Mouse (Mus musculus) limb, embryonic 15.5 days (tissue): Measurements from ENCODE around the gene Samd5. TPM values are rescaled to one million over a fixed set of nuclear protein-coding genes. Genes with fewer than 3 reads are reported as not detected.

Experiments used
- ATAC-seq: fragments of 200-750 bp; cut with Nextera tagmentation; 2 replicates; pipeline ENCODE4 v1.8.0; 2017; ENCODE audit warnings: low read depth, moderate TSS enrichment; ENCODE audit not compliant: insufficient number of reproducible peaks, low FRiP score, low TSS enrichment
- H3K27ac ChIP-seq: fragments of 300-500 bp; sonication (generic); 2 replicates; pipeline ENCODE4 v1.5.1; 2015; ENCODE audit warnings: moderate library complexity, mild to moderate bottlenecking, inconsistent platforms
- H3K27me3 ChIP-seq: fragments of 300-500 bp; sonication (generic); 2 replicates; pipeline ENCODE4 v1.6.1; 2015; ENCODE audit warnings: inconsistent platforms
- H3K36me3 ChIP-seq: fragments of 300-500 bp; sonication (generic); 2 replicates; pipeline ENCODE4 v1.6.1; 2015; ENCODE audit warnings: inconsistent platforms
- H3K4me1 ChIP-seq: fragments of 300-500 bp; sonication (generic); 2 replicates; pipeline ENCODE4 v1.6.1; 2015; ENCODE audit warnings: inconsistent platforms
- H3K4me2 ChIP-seq: fragments of 300-500 bp; sonication (generic); 2 replicates; pipeline ENCODE4 v1.6.1; 2015; ENCODE audit warnings: mild to moderate bottlenecking, inconsistent platforms
- H3K4me3 ChIP-seq: fragments of 300-500 bp; sonication (generic); 2 replicates; pipeline ENCODE4 v1.5.1; 2015; ENCODE audit warnings: mild to moderate bottlenecking, inconsistent platforms
- H3K9ac ChIP-seq: fragments of 300-500 bp; sonication (generic); 2 replicates; pipeline ENCODE4 v1.6.1; 2015; ENCODE audit warnings: inconsistent platforms
- H3K9me3 ChIP-seq: fragments of 300-500 bp; sonication (generic); 2 replicates; pipeline ENCODE4 v1.6.1; 2016; ENCODE audit warnings: inconsistent platforms
- WGBS: fragments of 180-500 bp; shearing (Covaris S2); methylation state at CpG from one replicate; pipeline ENCODE4 v1.1.7; 2015; 5-methylcytosine and 5-hydroxymethylcytosine counted together
- polyA plus RNA-seq: library from polyadenylated mRNA; unstranded; fragments of >200 nt; fragmentation: Nextera tagmentation; extraction: Ambion mirVana; gene quantifications from 2 replicates; pipeline ENCODE4 v1.2.1, GENCODE M21; 2015

Gene Samd5
- polyA plus RNA-seq, 1 experiment from 2014 or later: 9.1 TPM

DNA sequence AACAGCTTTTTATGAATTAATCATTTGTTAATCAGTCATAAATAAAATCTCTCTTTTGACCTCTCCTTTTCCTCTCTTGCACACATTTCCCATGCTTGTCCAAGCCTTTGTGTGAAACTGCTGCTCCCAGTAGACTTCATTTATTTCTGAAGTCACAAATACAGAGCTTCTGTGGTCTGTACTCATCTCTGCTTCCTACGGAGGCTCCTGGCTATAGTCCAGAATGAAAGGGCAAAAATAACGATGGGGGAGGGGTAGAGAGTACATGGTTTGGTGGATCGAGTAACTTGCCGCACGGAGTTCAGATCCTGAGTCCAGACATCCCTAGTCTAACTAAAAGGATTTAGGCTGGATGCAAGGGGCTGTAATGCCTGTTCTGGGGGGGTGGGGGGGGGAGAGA, 3.1 kb upstream of the Samd5 start:
- no peak overlapping the region for H3K27ac ChIP-seq
- no peaks in the 10 kb centered on the region; the same call in 1 of the 2 replicates for H3K27me3 ChIP-seq
- H3K4me3 ChIP-seq: no peak overlapping the region
- H3K4me1 ChIP-seq: peaks cover 22% of the 10 kb centered on the region
- H3K4me2 ChIP-seq: no peak overlapping the region
- H3K36me3 ChIP-seq: no peaks in the 10 kb centered on the region
- 27% methylated on average over 5 of the region's 5 CpGs for WGBS
- H3K9ac ChIP-seq: no peak overlapping the region
- H3K9me3 ChIP-seq: no peaks in the 10 kb centered on the region
- ATAC-seq: no peak

DNA sequence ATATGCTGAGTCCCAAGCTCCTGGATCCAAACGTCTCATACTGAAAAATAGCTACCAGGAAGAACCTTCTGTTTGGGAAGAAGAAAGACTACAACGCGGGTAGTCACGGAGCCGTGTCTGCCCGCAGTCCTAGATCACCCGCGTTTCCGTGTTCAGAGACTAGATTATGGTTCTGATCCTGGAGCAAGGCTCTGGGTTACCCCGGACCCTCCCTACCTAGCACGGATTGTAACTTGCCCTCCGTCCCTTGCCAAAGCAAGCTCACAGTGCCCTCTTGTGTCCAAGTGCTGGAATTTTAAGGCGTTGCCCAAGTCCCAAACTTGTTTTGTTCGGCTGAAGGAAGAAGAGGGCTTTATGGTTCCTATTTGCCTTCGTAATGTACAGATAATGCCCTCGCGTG, 1.9 kb upstream of the Samd5 start:
- H3K9ac ChIP-seq: no peak overlapping the region
- H3K4me3 ChIP-seq: peak overlapping the region; percentile 20; the same call in 1 of the 2 replicates
- peaks cover 22% of the 10 kb centered on the region for H3K4me1 ChIP-seq
- no peaks in the 10 kb centered on the region for H3K36me3 ChIP-seq
- H3K27me3 ChIP-seq: no peaks in the 10 kb centered on the region; the same call in 1 of the 2 replicates
- no peaks in the 10 kb centered on the region for H3K9me3 ChIP-seq
- 2% methylated on average over 17 of the region's 17 CpGs for WGBS
- H3K27ac ChIP-seq: no peak overlapping the region
- no peak for ATAC-seq
- peak overlapping the region; percentile 41 for H3K4me2 ChIP-seq

- Histone ChIP-seq H3K36me3 (no peaks in the 10 kb centered on the region), H3K9ac (no peak overlapping the region), H3K4me2 (peak overlapping the region; percentile 95; the same call in 1 of the 2 replicates), H3K27me3 (no peaks in the 10 kb centered on the region; the same call in 1 of the 2 replicates), H3K9me3 (no peaks in the 10 kb centered on the region), H3K4me3 (no peak overlapping the region; the same call in 1 of the 2 replicates), H3K27ac (no peak overlapping the region), H3K4me1 (peaks cover 22% of the 10 kb centered on the region)
- WGBS: 8% methylated on average over 7 of the region's 7 CpGs
- ATAC-seq: no peak
Observed at GRCm38 (mm10) chr10:9676418-9676786, 1.4 kb upstream of the Samd5 start.

GRCm38 (mm10) chr10:9675550-9676417, 776 bp upstream of the Samd5 start:
- Histone ChIP-seq H3K27ac (no peak overlapping the region), H3K9ac (peak overlapping the region; percentile 64; the same call in 1 of the 2 replicates), H3K4me3 (peak overlapping the region; percentile 57), H3K36me3 (no peaks in the 10 kb centered on the region), H3K4me2 (peak overlapping the region; percentile 95), H3K4me1 (peaks cover 22% of the 10 kb centered on the region), H3K27me3 (no peaks in the 10 kb centered on the region; the same call in 1 of the 2 replicates), H3K9me3 (no peaks in the 10 kb centered on the region)
- no peak for ATAC-seq
- 5% methylated on average over 36 of the region's 36 CpGs for whole genome bisulfite sequencing

GRCm38 (mm10) chr10:9673276-9673675, 1.7 kb downstream of the Samd5 start:
- Histone ChIP-seq H3K27me3 (no peaks in the 10 kb centered on the region; the same call in 1 of the 2 replicates), H3K4me2 (peak overlapping the region; percentile 95), H3K4me3 (peak overlapping the region; percentile 57), H3K4me1 (peaks cover 22% of the 10 kb centered on the region), H3K27ac (no peak overlapping the region), H3K36me3 (no peaks in the 10 kb centered on the region), H3K9me3 (no peaks in the 10 kb centered on the region), H3K9ac (no peak overlapping the region)
- ATAC-seq: no peak

- H3K27me3 ChIP-seq: no peaks in the 10 kb centered on the region; the same call in 1 of the 2 replicates
- 85% methylated on average over 5 of the region's 5 CpGs for WGBS
- H3K4me1 ChIP-seq: peaks cover 22% of the 10 kb centered on the region
- no peak overlapping the region for H3K27ac ChIP-seq
- no peaks in the 10 kb centered on the region for H3K9me3 ChIP-seq
- peak overlapping the region; percentile 95 for H3K4me2 ChIP-seq
- no peak overlapping the region for H3K4me3 ChIP-seq
- no peak overlapping the region for H3K9ac ChIP-seq
- ATAC-seq: no peak
- H3K36me3 ChIP-seq: no peaks in the 10 kb centered on the region
Observed at GRCm38 (mm10) chr10:9672751-9673150, 2.3 kb downstream of the Samd5 start.

DNA sequence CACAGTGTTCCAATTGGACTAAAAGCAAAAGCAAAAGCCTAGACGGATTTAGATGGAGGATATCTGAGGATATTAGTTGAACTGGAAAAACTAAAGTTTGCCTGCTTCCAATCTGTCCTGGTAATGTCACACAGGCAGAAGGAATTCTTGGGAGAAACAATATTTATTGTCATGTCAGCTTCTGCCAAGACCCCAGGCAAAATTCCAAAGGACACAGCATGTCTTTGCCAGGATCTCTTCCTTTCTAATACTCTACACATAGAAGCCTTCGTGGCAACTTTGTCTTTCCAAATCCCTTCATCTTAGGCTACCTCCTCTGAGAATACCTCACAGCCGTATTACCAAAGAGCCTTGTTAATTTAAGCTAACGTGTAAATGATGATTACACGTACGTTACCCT, 4.7 kb downstream of the Samd5 start:
- no peaks in the 10 kb centered on the region for H3K9me3 ChIP-seq
- H3K4me3 ChIP-seq: no peak overlapping the region
- 63% methylated on average over 6 of the region's 6 CpGs for WGBS
- no peak overlapping the region for H3K27ac ChIP-seq
- no peaks in the 10 kb centered on the region; the same call in 1 of the 2 replicates for H3K27me3 ChIP-seq
- no peak for ATAC-seq
- H3K4me2 ChIP-seq: no peak overlapping the region
- no peak overlapping the region for H3K9ac ChIP-seq
- no peaks in the 10 kb centered on the region for H3K36me3 ChIP-seq
- peaks cover 10% of the 10 kb centered on the region for H3K4me1 ChIP-seq

GRCm38 (mm10) chr10:9668791-9669190, 6.2 kb downstream of the Samd5 start:
- H3K9me3 ChIP-seq: no peaks in the 10 kb centered on the region
- ATAC-seq: no peak
- WGBS: 72% methylated on average over 4 of the region's 4 CpGs
- no peak overlapping the region for H3K4me2 ChIP-seq
- no peak overlapping the region for H3K27ac ChIP-seq
- H3K4me1 ChIP-seq: peaks cover 5% of the 10 kb centered on the region; the same call in 1 of the 2 replicates
- H3K4me3 ChIP-seq: no peak overlapping the region
- no peaks in the 10 kb centered on the region for H3K36me3 ChIP-seq
- no peaks in the 10 kb centered on the region for H3K27me3 ChIP-seq
- H3K9ac ChIP-seq: no peak overlapping the region

DNA sequence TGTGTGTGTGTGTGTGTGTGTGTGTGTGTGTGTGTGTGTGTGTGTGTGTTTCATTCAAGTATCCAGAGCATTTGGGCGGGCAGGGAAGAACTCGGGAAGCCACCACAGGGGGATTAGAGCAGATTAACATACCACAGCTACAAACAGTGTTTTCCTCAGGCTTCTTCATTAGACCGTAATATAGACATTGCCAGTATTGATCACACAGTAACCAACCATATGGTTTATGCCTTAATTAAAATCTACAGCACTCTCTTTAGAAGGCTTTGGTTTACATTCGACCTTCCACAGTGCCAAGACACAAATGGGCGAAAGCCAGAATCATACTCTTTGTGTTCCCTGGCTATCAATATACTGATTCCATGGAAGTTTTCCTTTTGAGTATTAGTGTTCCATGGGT, 22.1 kb downstream of the Samd5 start:
- Histone ChIP-seq H3K9ac (no peak overlapping the region), H3K27ac (no peak overlapping the region), H3K4me1 (no peaks in the 10 kb centered on the region), H3K4me2 (no peak overlapping the region), H3K9me3 (no peaks in the 10 kb centered on the region), H3K4me3 (no peak overlapping the region), H3K36me3 (no peaks in the 10 kb centered on the region), H3K27me3 (no peaks in the 10 kb centered on the region)
- ATAC-seq: no peak
- WGBS: 81% methylated on average over 5 of the region's 5 CpGs

GRCm38 (mm10) chr10:9650050-9650825, 24.8 kb downstream of the Samd5 start:
- ATAC-seq: no peak

GRCm38 (mm10) chr10:9648464-9648863, 26.5 kb downstream of the Samd5 start:
- Histone ChIP-seq H3K27ac (no peak overlapping the region), H3K9me3 (no peaks in the 10 kb centered on the region), H3K4me1 (no peaks in the 10 kb centered on the region), H3K4me2 (no peak overlapping the region), H3K4me3 (no peak overlapping the region), H3K9ac (no peak overlapping the region), H3K36me3 (no peaks in the 10 kb centered on the region), H3K27me3 (no peaks in the 10 kb centered on the region)
- no peak for ATAC-seq
- 51% methylated on average over 2 of the region's 2 CpGs for WGBS

More at GRCm38 (mm10) chr10:9650050-9650825, 24.8 kb downstream of the Samd5 start:
- H3K9ac ChIP-seq: no peak overlapping the region
- no peak overlapping the region for H3K27ac ChIP-seq
- no peaks in the 10 kb centered on the region for H3K27me3 ChIP-seq
- WGBS: 45% methylated on average over 6 of the region's 6 CpGs
- no peak overlapping the region for H3K4me3 ChIP-seq
- H3K4me2 ChIP-seq: no peak overlapping the region
- no peaks in the 10 kb centered on the region for H3K9me3 ChIP-seq
- H3K4me1 ChIP-seq: no peaks in the 10 kb centered on the region
- no peaks in the 10 kb centered on the region for H3K36me3 ChIP-seq

GRCm38 (mm10) chr10:9647741-9648140, 27.3 kb downstream of the Samd5 start:
- Histone ChIP-seq H3K27ac (no peak overlapping the region), H3K9me3 (no peaks in the 10 kb centered on the region), H3K4me1 (no peaks in the 10 kb centered on the region), H3K36me3 (no peaks in the 10 kb centered on the region), H3K27me3 (no peaks in the 10 kb centered on the region), H3K4me2 (no peak overlapping the region), H3K4me3 (no peak overlapping the region), H3K9ac (no peak overlapping the region)
- no peak for ATAC-seq
- WGBS: 74% methylated on average over 6 of the region's 6 CpGs
